Mouse (Mus musculus) right cerebral cortex, postnatal 36 days (tissue): ENCODE results near the gene Dip2b.

Source experiments
- DNase-seq, 2 experiments: peaks; one replicate each; pipeline ENCODE4 v3.0.0; 2022; ENCODE audit warnings: low spot score in 2 of 2, mixed read lengths in 1 of 2

The Dip2b gene

DNA sequence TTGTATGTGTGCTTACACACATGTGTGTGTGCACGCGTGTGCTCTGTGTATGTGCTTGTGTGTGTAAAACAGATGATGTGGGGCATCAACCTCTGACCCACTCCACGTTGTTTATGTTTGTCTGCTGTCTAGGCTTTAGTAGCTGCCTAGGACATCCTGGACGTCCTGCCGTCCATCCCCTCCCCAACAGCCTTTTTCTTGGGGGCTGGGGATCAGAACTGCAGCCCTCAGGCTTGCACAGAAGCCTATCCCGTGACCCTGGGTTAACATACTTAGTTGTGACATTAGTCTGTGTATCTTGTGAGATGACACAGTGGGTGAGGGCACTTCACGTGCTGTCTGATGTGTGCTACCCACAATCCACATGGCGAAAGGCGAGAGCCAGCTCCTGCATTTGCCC lies 139.1 kb downstream of the Dip2b start:
- no peak for DNase-seq

DNA sequence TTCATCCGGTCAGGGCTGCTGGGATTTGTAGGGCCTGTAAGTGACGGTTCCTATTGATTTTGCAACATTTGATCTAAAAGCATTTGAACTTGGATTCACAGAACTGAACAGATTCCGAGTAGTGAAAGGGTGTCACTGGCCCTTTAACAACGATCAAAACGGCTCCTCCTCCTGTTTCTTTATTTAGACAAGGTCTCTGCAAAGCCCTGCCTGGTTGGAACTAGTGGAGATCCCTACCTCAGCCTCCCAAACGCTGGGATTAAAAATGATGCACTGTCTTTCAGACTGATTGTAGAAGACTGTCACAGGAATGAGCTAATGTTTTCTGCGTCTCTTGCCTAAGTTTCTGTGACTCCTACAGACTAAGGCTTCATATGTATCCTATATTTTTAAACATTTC lies 140.0 kb downstream of the Dip2b start:
- DNase-seq: no peak

DNA sequence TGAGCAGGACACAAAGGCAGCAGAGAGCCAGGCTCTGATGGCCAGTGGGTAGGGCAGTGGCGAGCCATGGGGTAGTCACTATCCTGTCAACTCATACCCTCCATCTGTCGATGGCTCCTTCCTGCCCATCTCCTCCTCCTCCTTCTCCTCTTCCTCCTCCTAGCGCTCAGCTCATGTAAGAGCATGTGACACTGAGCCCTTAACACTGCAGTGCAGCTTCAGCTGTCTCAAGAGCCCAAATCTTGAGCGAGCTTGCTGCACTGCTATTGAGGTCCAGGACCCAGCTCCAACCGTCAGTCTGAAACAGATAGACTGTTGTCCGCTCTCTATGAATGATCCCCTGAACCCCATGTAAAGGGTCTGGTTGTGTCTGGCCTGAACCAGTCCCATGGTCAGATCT lies 141.2 kb downstream of the Dip2b start:
- DNase-seq: no peak

DNA sequence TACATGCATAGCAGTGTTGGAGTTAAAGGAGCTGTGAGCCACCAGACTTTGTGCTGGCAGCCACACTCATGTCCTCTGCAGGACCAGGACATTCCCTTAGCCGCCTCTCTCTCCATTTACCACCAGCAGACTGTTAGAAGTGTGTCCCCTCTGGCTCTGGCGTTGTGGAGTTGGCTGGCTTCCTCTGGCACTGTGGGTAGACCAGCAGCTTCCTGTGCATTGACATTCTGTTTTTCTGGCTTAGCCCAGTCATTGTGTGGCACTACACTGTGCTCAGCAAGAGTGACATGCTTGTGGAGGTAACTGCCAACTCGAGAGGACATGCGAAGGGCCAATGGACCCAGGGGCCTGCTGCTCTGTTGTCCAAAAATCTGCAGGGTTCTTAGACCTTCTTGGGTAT lies 141.8 kb downstream of the Dip2b start:
- DNase-seq: no peak

DNA sequence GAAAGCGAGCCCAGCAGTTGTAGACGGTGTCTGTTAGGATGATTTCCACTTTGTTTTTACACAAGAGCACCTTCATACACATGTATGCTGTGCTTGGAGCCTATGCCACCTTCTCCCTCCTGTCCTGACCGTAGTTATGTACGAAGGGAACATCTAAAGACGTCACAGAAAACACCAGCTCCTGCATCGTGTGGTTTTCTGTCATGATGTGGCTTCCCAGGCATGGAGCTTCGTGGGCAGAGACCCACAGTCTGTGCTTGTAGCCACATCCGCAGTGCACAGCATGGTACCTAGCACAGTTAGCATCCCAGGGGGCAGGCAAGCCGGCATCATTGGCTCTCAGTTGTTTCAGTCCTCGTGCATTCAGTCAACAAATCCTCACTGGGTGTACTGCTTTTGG lies 143.4 kb downstream of the Dip2b start:
- no peak for DNase-seq

DNA sequence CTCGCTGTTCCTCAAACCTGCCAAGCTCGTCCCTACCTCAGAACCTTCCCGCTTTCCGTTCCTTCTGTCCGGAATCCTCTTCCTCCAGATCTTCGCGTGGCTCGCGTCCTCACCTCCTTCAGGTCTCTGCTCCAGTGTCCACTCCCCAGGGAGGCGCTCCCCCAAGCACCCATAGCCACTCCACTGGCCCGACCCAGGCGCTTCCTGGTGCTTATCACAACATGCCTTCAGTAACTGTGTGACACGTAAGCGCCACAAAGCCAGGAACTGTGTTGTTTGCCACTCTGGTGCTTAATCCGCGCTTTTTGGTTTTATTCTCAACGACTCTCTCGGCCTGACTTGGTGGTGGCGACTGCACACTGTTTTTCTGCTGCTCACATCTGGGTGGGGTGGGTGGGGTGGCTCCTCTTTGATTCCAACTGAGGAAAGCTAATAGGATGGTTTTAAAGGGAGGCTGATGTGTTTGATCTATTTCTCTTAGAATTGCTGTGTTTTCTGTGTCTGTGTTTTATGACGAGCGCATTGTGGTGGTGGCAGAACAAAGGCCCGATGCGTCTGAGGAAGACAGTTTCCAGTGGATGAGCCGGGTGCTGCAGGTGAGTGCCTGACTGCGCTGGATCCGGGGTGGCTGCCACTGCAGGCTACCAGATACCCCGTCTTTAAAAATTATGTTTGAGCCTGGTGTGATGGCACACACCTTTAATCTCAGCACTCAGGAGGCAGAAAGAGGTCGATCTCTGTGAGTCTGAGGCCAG lies 144.2 kb downstream of the Dip2b start:
- no peak for DNase-seq

DNA sequence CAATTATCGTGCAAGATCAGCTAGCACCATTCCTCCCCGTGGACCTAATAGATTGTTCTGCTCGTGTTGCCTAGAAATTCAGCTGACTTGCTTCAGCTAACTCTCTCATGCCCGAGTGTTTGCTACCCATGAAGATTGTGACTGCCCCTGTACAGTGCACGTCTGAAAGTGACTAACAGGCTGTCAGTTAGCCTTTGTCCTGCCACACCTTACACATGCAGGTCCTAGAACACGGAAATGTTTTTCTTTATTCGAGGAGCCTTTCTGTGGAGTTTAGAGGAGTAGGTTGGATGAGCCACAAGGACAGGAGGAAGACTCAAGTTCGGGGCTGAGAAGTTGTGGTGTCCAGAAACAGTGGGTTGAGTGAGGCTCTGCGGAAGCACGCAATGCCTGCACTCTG lies 145.0 kb downstream of the Dip2b start:
- no peak for DNase-seq

DNA sequence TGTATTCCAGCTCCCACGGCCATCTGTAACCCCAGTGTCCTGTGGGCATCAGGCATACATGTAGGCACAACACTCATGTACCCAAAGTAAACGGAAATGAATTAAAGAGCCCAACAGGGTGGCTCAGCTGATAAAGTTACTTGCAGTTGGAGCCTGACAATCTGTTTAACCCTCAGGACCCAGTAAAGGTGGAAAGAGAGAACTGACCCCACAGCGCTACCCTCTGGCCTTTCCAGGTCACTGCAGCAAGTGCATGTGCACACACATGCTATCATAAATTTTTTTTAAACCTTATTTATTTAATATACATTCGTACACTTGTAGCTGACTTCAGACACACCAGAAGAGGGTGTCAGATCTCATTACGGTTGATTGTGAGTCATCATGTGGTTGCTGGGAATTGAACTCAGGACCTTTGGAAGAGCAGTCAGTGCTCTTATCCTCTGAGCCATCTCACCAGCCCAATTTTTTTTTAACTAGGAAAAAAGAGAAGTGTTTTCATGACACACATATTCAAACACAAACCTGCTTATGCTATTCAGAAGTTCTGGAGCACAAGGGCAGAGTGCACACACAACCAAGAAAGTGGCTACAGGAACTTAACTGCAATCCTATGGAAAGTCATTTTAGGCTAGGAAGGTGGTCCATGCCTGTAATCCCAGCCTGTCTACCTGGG lies 146.5 kb downstream of the Dip2b start:
- no peak for DNase-seq

DNA sequence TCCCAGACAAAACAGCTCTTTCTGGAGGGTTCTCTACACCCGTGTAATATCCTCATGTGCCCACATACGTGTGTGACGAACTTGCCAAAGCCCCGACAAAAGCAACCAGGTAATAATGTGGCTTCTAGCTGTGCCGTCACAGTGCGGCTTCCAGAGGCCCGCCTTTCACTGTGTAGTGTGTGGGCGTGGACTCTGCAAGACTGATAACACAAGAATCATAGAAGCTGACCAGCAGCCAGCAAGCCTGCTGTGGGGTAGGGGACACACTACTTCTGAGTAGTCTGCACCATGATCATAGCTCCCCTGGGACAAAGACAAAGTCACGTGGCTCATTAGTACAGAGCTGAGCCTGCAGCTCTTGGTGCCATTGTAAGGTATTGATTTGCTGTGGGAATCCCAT lies 147.8 kb downstream of the Dip2b start:
- DNase-seq: no peak

DNA sequence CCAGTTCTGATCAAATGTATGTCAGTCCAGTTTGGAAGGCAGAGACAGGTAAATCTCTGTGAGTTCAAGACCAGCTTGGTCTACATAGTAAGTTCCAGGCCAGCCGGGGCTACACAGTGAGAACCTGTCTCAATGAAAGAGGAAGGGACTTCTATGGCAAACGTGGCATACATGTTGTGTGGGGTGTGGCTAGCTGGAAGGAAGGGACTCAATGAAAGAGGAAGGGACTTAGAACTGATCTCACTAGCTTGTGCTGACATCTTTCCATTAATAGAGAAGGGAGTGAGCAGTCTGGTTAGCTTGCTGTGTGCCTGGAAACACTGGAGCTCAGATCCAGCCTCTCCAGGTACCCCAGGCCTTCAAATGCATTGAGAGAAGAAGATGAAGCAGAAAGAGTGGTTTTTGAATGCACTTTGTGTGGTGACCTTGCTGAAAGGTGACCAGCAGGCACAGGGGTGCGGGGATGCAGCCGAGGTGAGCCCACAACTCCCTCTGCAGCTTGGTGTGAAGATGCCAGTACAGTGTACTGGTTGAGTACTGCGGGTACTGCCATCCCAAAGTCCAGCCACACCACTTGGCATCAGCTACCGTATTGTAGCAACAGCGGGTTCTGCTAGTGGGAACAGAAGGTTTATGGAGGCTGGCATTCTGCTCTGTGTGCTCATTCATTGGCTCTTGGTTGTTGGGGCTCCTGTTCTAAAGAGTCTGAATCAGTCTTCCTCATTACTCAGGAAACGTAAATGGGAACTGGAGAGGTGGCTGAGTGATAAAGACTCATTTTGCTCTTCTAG lies 148.6 kb downstream of the Dip2b start:
- DNase-seq: no peak

DNA sequence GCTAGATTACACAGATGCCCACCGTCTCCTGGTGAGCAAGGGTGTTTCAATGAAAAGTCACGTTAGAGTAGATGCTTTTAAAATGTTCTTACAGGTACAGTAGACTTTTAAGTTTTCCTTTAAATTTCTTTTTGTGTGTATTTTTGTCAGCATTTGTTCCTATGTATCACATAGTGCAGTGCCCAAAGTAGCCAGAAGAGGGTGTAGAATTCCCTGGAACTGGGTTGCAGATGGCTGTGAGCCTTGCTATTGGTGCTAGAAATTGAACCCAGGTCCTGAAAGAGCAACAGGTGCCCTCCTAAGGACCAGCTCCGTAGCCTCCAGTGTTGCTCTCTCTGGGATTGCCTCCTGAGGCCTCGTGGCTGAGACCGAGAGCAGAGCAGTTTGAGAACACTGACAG lies 150.1 kb downstream of the Dip2b start:
- no peak for DNase-seq

DNA sequence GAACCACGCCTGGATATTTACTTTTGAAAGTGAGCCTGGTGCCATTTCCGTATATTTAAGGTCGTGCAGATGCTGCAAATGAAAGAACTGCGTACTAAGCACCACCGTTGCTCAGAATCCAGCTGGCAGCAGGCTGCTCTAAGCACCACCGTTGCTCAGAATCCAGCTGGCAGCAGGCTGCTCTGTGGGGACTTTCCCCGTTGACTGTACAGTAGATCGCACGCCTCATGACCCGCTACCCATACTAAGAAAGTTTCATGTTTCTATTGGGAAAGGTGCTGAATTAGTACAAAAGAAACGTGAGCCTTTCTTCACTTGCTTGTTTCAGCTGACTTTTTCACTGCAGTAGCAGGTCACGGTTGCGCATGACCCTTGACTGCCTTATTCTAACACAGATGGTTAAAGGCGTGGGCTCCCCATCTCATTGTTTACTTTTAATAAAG lies 150.5 kb downstream of the Dip2b start:
- DNase-seq: no peak

DNA sequence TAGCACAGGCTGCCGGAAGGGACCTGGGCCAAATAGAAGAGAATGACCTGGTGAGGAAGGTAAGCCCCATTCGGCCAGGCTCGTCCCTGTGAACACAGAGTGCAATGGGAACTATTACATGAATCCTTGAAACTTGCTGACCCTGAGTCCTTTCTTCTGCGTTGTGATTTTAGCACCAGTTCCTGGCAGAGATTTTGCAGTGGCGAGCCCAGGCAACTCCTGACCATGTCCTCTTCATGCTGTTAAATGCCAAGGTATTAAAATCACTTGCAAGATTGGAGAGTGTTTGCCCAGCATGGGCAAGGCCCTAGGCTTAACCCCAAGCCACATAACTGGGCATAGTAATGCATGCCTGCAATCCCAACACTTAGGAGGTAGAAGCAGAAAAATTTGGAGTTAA lies 151.6 kb downstream of the Dip2b start:
- DNase-seq: no peak

DNA sequence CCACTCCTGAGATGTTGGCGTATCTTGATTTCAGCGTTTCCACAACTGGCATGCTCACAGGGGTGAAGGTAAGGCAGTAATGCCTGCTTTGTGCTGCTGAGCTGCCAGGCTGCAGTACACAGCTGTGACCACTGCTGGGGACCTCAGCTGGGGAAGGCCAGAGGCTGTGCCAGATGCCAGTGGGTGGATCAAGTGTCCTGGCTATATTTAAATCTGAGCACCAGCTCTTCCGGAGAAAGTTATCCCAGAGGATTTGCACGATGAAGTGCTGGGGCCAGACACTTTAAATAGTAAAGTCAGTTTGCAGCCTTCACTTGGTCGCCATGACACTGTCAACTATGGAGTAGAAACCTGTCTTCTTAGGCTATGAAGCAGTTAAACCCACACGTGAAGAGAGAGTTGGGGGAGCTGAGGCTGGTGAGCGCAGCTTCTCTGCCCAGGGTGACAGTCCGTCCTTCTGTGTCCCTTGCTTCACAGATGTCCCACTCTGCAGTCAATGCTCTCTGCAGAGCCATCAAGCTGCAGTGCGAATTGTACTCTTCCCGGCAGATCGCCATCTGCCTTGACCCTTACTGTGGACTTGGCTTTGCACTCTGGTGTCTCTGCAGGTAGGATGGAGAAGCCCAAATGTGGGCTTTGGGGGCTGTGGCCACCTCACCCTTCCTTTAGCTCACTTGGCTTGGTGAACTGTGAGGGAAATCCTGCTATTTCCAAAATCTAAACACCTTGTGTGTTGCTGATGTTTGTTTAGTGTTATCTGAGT lies 160.7 kb downstream of the Dip2b start:
- no peak for DNase-seq

DNA sequence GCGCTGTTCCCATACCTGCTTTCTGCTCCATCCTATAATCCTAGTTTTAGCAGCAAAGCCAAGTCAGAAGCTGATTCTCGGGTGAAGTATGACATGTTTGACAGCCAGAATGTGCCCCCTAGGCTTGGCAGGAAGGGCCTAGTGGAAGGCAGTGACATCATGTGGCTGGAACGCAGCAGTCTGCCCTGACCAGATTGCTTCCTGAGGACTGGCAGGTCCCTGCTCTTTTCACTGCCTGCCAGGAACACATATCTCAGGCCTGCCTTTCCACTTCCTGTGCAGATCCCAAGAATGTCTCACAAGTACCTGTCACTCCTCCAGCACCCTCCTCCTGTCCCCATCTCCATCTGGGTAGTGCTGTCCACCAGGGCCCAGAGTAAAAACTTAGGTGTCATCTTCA lies 161.3 kb downstream of the Dip2b start:
- DNase-seq: no peak

DNA sequence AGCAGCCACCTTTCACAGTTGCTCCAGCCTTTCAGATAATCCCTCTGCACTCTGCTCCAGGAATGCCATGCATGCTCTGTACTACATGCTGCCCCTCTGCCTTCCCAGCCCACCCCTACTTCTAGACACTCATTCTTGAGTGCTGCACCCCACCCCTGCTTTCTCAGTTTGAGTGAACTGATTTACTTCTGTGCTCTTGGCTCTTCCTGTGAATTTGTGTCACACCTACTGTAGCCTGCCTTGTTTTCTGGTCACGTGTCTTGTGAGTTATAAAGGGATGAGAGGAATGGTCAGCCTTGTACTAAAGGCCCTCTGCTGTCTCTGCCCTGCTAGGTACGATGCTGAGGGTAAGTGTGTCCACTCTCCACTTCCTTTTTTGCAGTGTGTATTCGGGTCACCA lies 163.3 kb downstream of the Dip2b start:
- DNase-seq: no peak

DNA sequence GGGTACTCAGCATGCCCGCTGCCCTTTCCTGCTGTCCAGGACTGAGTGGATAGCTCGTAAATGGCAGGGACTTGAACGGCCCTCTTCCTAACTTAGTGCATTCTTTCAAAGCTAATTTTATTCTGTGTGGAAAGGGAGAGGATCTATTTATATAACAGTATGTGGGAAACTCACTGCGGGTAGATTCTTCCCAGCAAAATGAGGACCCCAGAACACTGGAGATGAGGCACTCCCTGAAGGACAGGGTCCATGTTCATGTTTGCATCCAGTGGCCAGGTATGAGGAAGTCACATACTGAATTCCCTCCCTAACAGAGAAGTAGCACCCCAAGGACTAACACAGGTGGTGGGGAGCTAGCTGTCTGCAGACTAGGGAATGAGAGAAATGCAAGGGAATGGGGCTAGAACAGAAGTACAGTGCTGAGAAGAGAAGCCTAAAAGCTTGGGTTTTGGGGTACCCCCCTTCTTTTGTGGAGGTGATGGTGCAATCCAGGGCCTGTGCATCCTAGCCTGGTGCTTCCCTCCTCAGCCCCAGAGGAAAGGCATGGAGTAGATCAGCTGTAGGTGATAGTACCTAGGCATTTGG lies 164.1 kb downstream of the Dip2b start:
- no peak for DNase-seq

DNA sequence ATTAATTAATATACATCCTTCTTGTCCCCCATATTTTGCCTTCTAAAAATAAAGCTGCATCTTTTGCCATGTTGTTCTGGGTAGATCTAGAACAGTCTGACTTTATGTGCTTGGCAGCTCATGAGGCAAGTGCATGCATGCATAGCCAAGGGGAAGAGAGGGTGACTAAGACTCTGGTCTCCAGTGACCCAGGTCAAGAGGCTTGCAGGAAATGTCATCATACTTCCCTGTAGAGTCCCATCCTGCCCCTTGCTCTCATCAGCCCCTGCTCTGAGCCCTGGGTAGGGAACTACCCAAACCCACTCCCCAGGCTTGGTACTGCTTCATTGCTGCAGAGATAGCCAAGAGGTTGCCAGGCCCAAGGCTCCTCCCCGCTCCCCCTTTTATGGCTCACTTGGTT lies 166.1 kb downstream of the Dip2b start:
- no peak for DNase-seq

DNA sequence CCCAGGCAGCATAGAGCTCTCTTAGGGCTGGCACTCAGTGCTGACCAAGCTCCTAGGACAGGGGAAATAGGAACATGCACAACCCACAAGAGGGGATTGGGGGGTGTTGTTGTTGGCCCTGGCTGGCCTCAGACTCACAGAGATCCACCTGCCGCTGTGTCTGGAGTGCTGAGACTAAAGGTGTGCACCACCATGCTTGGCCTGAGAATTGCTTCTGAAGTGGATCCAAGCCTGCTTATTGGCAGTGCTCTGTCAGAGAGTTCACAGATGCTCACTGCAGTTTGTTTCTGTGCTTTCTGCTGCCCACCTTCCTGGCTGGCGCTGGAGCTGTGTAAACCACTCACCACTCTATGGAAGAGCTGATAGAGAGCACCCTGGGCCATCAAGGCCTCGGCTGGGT lies 171.5 kb downstream of the Dip2b start:
- DNase-seq: no peak

DNA sequence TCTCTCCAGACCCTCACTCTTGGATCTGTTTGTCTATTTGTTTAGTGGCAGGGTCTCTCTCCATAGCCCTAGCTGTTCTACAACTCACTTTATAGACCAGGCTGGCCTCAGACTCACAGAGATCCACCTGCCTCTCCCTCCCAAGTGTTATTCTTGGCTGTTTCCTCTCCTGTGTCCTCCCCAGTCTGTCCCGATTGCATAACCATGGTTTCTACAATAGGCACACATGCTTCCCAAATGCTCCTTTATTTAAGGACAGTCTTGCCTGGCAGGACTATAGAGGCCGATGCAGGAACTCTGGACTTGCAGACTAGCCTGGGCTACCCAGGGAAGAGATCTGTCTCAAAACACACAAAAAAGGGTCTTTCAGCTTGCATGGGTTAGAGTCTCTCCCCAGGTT lies 174.9 kb downstream of the Dip2b start:
- no peak for DNase-seq

DNA sequence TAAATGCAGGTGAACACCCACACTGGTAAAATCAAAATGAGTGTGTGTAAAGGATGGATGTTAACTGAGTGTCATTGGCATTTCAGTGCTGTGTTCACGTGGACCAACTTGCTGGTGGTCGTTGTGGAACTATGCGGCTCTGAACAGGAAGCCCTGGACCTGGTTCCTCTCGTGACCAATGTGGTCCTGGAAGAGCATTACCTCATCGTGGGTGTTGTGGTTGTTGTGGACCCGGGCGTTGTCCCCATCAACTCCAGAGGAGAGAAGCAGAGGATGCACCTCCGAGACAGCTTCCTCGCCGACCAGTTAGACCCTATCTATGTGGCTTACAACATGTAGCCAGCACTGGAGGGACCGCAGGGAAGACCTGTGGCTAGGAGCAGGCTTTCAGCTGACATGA lies 176.6 kb downstream of the Dip2b start:
- no peak for DNase-seq

DNA sequence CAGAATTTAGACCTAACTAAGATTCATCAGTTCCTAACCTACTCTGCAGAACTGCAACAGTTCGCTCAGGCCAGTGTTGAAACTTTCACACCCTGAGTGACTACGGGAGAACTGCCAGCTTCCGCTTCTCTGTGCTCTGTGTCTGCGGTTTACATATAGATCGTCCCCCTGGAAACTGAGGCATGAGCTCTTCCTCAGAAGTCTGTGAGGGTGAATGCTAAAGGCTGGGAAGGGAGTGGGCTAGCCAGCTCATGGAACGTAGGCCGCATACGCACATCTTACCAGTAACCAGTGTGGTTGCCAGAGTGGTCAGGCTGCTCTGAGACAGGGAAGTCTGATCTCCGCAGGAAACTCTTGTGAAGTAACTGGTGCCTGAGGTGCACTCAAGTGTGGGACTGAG lies 177.7 kb downstream of the Dip2b start:
- DNase-seq: no peak
